In the genomic region with DNA sequence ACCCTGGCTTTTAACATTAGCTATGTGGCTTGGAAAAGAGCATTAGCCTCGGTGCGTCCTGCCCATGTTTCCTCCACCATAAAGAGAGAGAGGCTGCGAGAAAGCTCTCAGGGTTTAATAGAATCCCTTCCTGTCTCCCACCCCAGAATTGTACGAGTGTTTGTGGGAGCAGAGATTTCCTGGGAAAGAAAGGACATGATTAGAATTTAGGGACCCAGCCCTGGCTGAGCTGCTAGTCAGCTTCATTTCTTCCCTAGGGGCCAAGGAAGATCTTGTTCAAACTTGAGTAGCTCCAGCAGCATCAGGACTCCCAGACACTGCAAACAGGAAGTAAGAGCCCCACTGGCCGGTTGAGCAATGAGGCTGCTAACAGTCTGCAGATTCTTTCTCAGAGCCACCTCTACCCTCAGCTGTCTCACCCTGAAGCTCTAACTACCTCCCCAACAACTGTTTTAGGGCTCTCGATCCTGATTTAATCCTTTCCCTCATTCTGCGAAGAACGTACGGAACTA, we compare ENCODE assay signal across 8 mouse cellular contexts. TPM values are rescaled to one million over a fixed set of nuclear protein-coding genes. Genes with fewer than 3 reads are reported as not detected.
DNase-seq lines count a peak whose midpoint lies in the region; ATAC-seq and TF ChIP-seq lines count a peak whose summit lies in the region.

No protein-coding gene starts in this region.

- peak overlapping the region; percentile 42 for H3K4me2 ChIP-seq in liver, embryonic 15.5 days

- no peak for TF ChIP-seq POLR2A in heart, adult 2 months (IDR thresholded peaks at IDR 0.05; ENCODE audit: insufficient read depth, low read depth, low read length)

- peak overlapping the region; percentile 40; the same call in 1 of the 2 replicates for H3K27ac ChIP-seq in layer of hippocampus, adult 2 months
- H3K27ac ChIP-seq in heart, adult 2 months: peak overlapping the region; percentile 63
- peak overlapping the region; percentile 69 for H3K27ac ChIP-seq in liver, embryonic 15.5 days (replicated peaks)

- no peak overlapping the region for H3K4me3 ChIP-seq in layer of hippocampus, adult 2 months
- no peak overlapping the region for H3K4me3 ChIP-seq in heart, adult 2 months
- no peak overlapping the region for H3K4me3 ChIP-seq in liver, embryonic 15.5 days (replicated peaks)

- DNase-seq in layer of hippocampus, adult 2 months (ENCODE audit: low spot score in 2 of 2): no peak
- DNase-seq in layer of hippocampus, postnatal 36 days: no peak
- peak in 1 of 2 experiments; percentile 68 for DNase-seq in heart, adult 2 months
- DNase-seq in spleen, postnatal 4 days (ENCODE audit: low spot score in 2 of 2): peak; percentile 55 to 74
- DNase-seq in cerebellum, postnatal 36 days: no peak
- DNase-seq in adrenal gland, postnatal 14 days: no peak

- no peaks in the 10 kb centered on the region for H3K36me3 ChIP-seq in heart, adult 2 months (ENCODE audit: control insufficient read depth, insufficient read depth, low read length)
- H3K36me3 ChIP-seq in liver, embryonic 15.5 days (replicated peaks): no peaks in the 10 kb centered on the region

- H3K9me3 ChIP-seq in liver, embryonic 15.5 days (replicated peaks): no peaks in the 10 kb centered on the region

- no peak; the same call in 1 of the 2 replicates for ATAC-seq in liver, embryonic 15.5 days (ENCODE audit: insufficient read depth)
- ATAC-seq in megakaryocyte-erythroid progenitor cell, adult 5-6 weeks (replicated peaks; ENCODE audit: low FRiP score, low TSS enrichment, poor library complexity, severe bottlenecking): no peak

- 54% methylated on average over 9 of the region's 9 CpGs for WGBS in heart, adult 2 months
- 26% methylated on average over 9 of the region's 9 CpGs for WGBS in liver, embryonic 15.5 days (ENCODE audit: insufficient replicate concordance)

- TF ChIP-seq CTCF in layer of hippocampus, adult 2 months (conservative IDR thresholded peaks at IDR 0.05): no peak
- TF ChIP-seq CTCF in heart, adult 2 months (IDR thresholded peaks at IDR 0.05): no peak

- H3K79me2 ChIP-seq in heart, adult 2 months (replicated peaks; ENCODE audit: control insufficient read depth, insufficient read depth, low read length): no peaks in the 10 kb centered on the region

- H3K9ac ChIP-seq in heart, adult 2 months (ENCODE audit: low read depth, low read length): no peak overlapping the region
- no peak overlapping the region for H3K9ac ChIP-seq in liver, embryonic 15.5 days

- TF ChIP-seq EP300 in heart, adult 2 months (IDR thresholded peaks at IDR 0.05; ENCODE audit: insufficient read depth, low read depth, low read length): no peak

- peaks cover 5% of the 10 kb centered on the region for H3K4me1 ChIP-seq in heart, adult 2 months (ENCODE audit: control insufficient read depth, insufficient read depth, low read length)
- peaks cover 8% of the 10 kb centered on the region; the same call in 1 of the 2 replicates for H3K4me1 ChIP-seq in liver, embryonic 15.5 days (replicated peaks)

- no peaks in the 10 kb centered on the region for H3K27me3 ChIP-seq in heart, adult 2 months (ENCODE audit: control insufficient read depth, insufficient read depth, low read length)
- H3K27me3 ChIP-seq in liver, embryonic 15.5 days: peaks cover 15% of the 10 kb centered on the region; the same call in 1 of the 2 replicates

- intact Hi-C loops in heart, adult 2 months (cut with DNase I): no loop called here

RNA-seq across cellular contexts. Expression of gene Plau, which starts 9.2 kb away (rescaled TPM):
- total RNA-seq in layer of hippocampus, adult 2 months (2021): 1 to 10 TPM; 3.2 to 4.2 TPM
- total RNA-seq in layer of hippocampus, postnatal 36 days (2021): 1 to 10 TPM; 4.2 to 4.3 TPM
- 1 to 10 TPM; 3.4 to 6.2 TPM for total RNA-seq in heart, adult 2 months (2021)
- polyA plus RNA-seq in heart, adult 2 months (2012; rRNA removed): 1.8 and 3.5 TPM in 2 replicates
- 0.54 and 0.76 TPM in 2 replicates for polyA plus RNA-seq in liver, embryonic 15.5 days (2015; fragmentation: Nextera tagmentation; extraction: Ambion mirVana)
- total RNA-seq in adrenal gland, postnatal 14 days (2021): 26.3 and 60.1 TPM in 2 replicates
- total RNA-seq in megakaryocyte-erythroid progenitor cell, adult 5-6 weeks (2014; fragmentation: Nextera tagmentation): not detected in 2 replicates
- total RNA-seq in megakaryocyte-erythroid progenitor cell, adult 5-6 weeks (2017): 0.38 TPM in 1 of 2 replicates, not detected in the other

RNA-seq across cellular contexts. Expression of gene Camk2g, which starts 51.7 kb away (rescaled TPM):
- total RNA-seq in layer of hippocampus, adult 2 months (2021): 100 to 1,000 TPM; 216 to 229 TPM
- 100 to 1,000 TPM; 187 to 199 TPM for total RNA-seq in layer of hippocampus, postnatal 36 days (2021)
- total RNA-seq in heart, adult 2 months (2021): 10 to 100 TPM; 36.8 to 41.0 TPM
- 37.0 and 54.6 TPM in 2 replicates for polyA plus RNA-seq in heart, adult 2 months (2012; rRNA removed)
- polyA plus RNA-seq in liver, embryonic 15.5 days (2015; fragmentation: Nextera tagmentation; extraction: Ambion mirVana): 5.6 and 5.7 TPM in 2 replicates
- 44.5 and 45.6 TPM in 2 replicates for total RNA-seq in adrenal gland, postnatal 14 days (2021)
- total RNA-seq in megakaryocyte-erythroid progenitor cell, adult 5-6 weeks (2014; fragmentation: Nextera tagmentation): 7.1 and 30.8 TPM in 2 replicates
- 33.0 and 34.8 TPM in 2 replicates for total RNA-seq in megakaryocyte-erythroid progenitor cell, adult 5-6 weeks (2017)

Comparison
In these comparisons a context has a peak if more than half of its experiments do, and no peak if none do; other contexts are left out.
1. DNase-seq: peak in spleen, postnatal 4 days (2 of 2); none in layer of hippocampus, adult 2 months (0 of 2), layer of hippocampus, postnatal 36 days (0 of 2), cerebellum, postnatal 36 days (0 of 2) and adrenal gland, postnatal 14 days (single experiment).
2. Peak in every context shown above with its lines, with median percentiles within 50 percentile points of each other: H3K27ac ChIP-seq.